Mouse (Mus musculus): ENCODE results near the gene Cln6. TPM values are rescaled to one million over a fixed set of nuclear protein-coding genes. Genes with fewer than 3 reads are reported as not detected.

Cln6 gene
- polyA plus RNA-seq, 1 experiment = 43.3 TPM

DNA sequence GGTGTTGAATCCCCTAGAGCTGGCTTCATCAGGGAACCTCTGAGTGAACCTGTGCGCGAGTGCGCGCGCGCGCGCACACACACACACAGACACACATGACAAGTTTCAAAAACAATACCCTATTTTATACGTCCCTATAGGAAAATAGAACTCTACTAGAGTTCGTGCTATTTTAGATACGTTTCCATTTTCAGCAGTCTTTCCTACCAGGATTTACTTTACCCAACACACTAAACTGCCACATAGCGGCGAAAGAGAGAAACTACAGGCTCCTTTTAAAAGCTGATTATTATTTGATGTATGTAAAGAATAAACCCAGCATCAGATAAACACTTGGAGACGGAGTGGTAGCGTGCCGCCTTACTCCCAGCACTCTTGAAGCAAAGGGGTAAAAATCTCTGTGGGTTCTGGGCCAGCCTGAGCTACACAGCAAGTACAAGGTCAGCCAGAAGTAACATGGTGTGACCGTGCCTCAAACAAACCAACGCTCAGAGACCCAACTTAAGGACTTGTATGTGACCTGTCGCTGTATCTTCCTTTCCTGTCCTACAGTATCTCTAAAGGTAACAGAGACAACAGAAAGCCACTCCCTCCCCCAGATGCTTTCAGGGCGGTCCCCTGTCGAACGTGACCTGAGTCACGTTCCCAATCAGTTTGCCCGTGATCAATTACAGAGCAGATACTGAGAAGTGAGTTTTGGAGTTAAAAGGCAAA is 10.5 kb upstream of the Cln6 start:
- TF ChIP-seq CTCF (IDR thresholded peaks at IDR 0.05; ENCODE audit: borderline replicate concordance, insufficient read depth, low read length) (no peak), POLR2A (IDR thresholded peaks at IDR 0.05; ENCODE audit: low read depth, low read length) (no peak)
- Histone ChIP-seq H3K4me3 (ENCODE audit: insufficient read depth, low read length) (peak overlapping the region; percentile 1; the same call in 1 of the 2 replicates), H3K27ac (ENCODE audit: insufficient read depth, low read length) (no peak overlapping the region), H3K4me1 (ENCODE audit: control insufficient read depth, insufficient read depth, low read length) (peaks cover 3% of the 10 kb centered on the region; the same call in 1 of the 2 replicates)

GRCm38 (mm10) chr9:62828662-62829086 is 9.9 kb upstream of the Cln6 start:
- H3K4me1 ChIP-seq (ENCODE audit: control insufficient read depth, insufficient read depth, low read length) = peaks cover 3% of the 10 kb centered on the region; the same call in 1 of the 2 replicates
- H3K27ac ChIP-seq (ENCODE audit: insufficient read depth, low read length) = no peak overlapping the region
- TF ChIP-seq CTCF (IDR thresholded peaks at IDR 0.05; ENCODE audit: borderline replicate concordance, insufficient read depth, low read length) (peak; percentile 92), POLR2A (IDR thresholded peaks at IDR 0.05; ENCODE audit: low read depth, low read length) (no peak)
- H3K4me3 ChIP-seq (ENCODE audit: insufficient read depth, low read length) = no peak overlapping the region

GRCm38 (mm10) chr9:62829877-62830276 is 8.7 kb upstream of the Cln6 start:
- H3K4me3 ChIP-seq (ENCODE audit: insufficient read depth, low read length) = no peak overlapping the region
- TF ChIP-seq POLR2A (IDR thresholded peaks at IDR 0.05; ENCODE audit: low read depth, low read length) (no peak), CTCF (IDR thresholded peaks at IDR 0.05; ENCODE audit: borderline replicate concordance, insufficient read depth, low read length) (no peak)
- H3K27ac ChIP-seq (ENCODE audit: insufficient read depth, low read length) = no peak overlapping the region; the same call in 1 of the 2 replicates
- peaks cover 3% of the 10 kb centered on the region; the same call in 1 of the 2 replicates for H3K4me1 ChIP-seq (ENCODE audit: control insufficient read depth, insufficient read depth, low read length)

- peaks cover 4% of the 10 kb centered on the region for H3K4me1 ChIP-seq (ENCODE audit: control insufficient read depth, insufficient read depth, low read length)
- H3K27ac ChIP-seq (ENCODE audit: insufficient read depth, low read length) = no peak overlapping the region
- H3K4me3 ChIP-seq (ENCODE audit: insufficient read depth, low read length) = no peak overlapping the region
- TF ChIP-seq POLR2A (IDR thresholded peaks at IDR 0.05; ENCODE audit: low read depth, low read length) (no peak), CTCF (IDR thresholded peaks at IDR 0.05; ENCODE audit: borderline replicate concordance, insufficient read depth, low read length) (no peak)
Measured at GRCm38 (mm10) chr9:62834906-62835305, 3.7 kb upstream of the Cln6 start.

DNA sequence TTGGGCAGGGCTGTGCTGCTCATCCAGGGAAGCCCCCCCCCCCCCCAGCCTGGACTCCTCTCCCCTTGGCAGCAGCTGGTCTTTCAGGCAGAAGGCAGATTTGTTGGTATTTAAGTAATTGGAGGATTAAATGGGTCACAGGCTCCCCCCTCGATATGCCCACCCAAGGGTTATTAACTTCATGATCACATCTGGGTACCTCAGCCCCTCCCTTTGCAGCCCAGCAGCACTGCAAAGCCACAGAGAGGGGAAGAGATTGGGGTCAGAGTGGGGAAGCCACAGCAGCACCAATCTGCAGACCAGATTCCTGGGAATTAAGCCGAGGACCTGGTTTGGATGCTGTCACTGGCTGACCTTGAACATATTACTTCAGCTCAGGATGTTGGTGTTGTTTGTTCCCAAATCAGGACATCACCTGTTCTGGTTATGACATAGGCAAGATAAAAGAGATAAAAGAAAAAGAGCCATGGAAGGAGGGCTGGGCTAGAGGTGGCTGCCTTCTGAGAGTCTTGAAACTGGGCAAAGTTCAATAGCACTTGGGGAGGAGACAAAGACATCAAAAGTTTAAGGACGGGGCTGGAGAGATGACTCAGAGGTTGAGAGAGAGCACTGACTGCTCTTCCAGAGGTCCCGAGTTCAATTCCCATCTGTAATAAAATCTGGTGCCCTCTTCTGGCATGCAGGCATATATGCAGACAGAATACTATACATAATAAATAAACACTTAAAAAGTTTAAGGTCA is 2.7 kb upstream of the Cln6 start:
- H3K27ac ChIP-seq (ENCODE audit: insufficient read depth, low read length) = no peak overlapping the region
- H3K4me1 ChIP-seq (ENCODE audit: control insufficient read depth, insufficient read depth, low read length) = peaks cover 4% of the 10 kb centered on the region
- TF ChIP-seq POLR2A (IDR thresholded peaks at IDR 0.05; ENCODE audit: low read depth, low read length) (no peak), CTCF (IDR thresholded peaks at IDR 0.05; ENCODE audit: borderline replicate concordance, insufficient read depth, low read length) (no peak)
- H3K4me3 ChIP-seq (ENCODE audit: insufficient read depth, low read length) = no peak overlapping the region

- Histone ChIP-seq H3K4me3 (ENCODE audit: insufficient read depth, low read length) (no peak overlapping the region), H3K4me1 (ENCODE audit: control insufficient read depth, insufficient read depth, low read length) (peaks cover 4% of the 10 kb centered on the region), H3K27ac (ENCODE audit: insufficient read depth, low read length) (no peak overlapping the region)
- TF ChIP-seq CTCF (IDR thresholded peaks at IDR 0.05; ENCODE audit: borderline replicate concordance, insufficient read depth, low read length) (no peak), POLR2A (IDR thresholded peaks at IDR 0.05; ENCODE audit: low read depth, low read length) (no peak)
Measured at GRCm38 (mm10) chr9:62837611-62838010, 974 bp upstream of the Cln6 start.

DNA sequence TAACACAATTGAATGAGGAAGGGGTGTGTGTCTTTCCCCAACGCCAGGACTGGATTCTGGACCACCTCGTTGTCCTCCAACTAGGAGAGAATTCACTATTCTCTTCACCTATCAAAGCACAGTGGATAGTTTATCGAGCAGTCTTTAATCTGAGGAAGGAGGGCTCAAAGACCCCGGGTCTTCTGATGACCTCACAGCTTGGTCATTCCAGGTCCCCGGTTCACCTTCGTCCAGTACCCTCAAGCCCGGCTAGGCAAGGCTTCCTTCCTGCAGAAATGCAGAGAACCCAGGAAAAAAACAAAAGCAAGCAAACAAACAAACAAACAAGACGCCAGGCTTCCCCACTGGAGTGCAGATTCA is 459 bp upstream of the Cln6 start:
- H3K27ac ChIP-seq (ENCODE audit: insufficient read depth, low read length) = no peak overlapping the region
- peak overlapping the region; percentile 9 for H3K4me3 ChIP-seq (ENCODE audit: insufficient read depth, low read length)
- H3K4me1 ChIP-seq (ENCODE audit: control insufficient read depth, insufficient read depth, low read length) = peaks cover 4% of the 10 kb centered on the region
- TF ChIP-seq POLR2A (IDR thresholded peaks at IDR 0.05; ENCODE audit: low read depth, low read length) = 0 out of 2 replicates have a peak, but pooled peaks have one; percentile 35
- TF ChIP-seq CTCF (IDR thresholded peaks at IDR 0.05; ENCODE audit: borderline replicate concordance, insufficient read depth, low read length) = no peak

GRCm38 (mm10) chr9:62839172-62839770 is 686 bp downstream of the Cln6 start:
- H3K27ac ChIP-seq (ENCODE audit: insufficient read depth, low read length) = no peak overlapping the region

GRCm38 (mm10) chr9:62843356-62844024 is 4.9 kb downstream of the Cln6 start:
- no peak for TF ChIP-seq POLR2A (IDR thresholded peaks at IDR 0.05; ENCODE audit: low read depth, low read length)
- no peak for TF ChIP-seq CTCF (IDR thresholded peaks at IDR 0.05; ENCODE audit: borderline replicate concordance, insufficient read depth, low read length)
- Histone ChIP-seq H3K4me1 (ENCODE audit: control insufficient read depth, insufficient read depth, low read length) (peaks cover 4% of the 10 kb centered on the region), H3K27ac (ENCODE audit: insufficient read depth, low read length) (no peak overlapping the region), H3K4me3 (ENCODE audit: insufficient read depth, low read length) (no peak overlapping the region)

More at GRCm38 (mm10) chr9:62839172-62839770, 686 bp downstream of the Cln6 start:
- H3K4me3 ChIP-seq (ENCODE audit: insufficient read depth, low read length) = peak overlapping the region; percentile 66
- TF ChIP-seq POLR2A (IDR thresholded peaks at IDR 0.05; ENCODE audit: low read depth, low read length) (no peak), CTCF (IDR thresholded peaks at IDR 0.05; ENCODE audit: borderline replicate concordance, insufficient read depth, low read length) (no peak)
- peaks cover 4% of the 10 kb centered on the region for H3K4me1 ChIP-seq (ENCODE audit: control insufficient read depth, insufficient read depth, low read length)
